In genomic region chr9:15813002-15813911, GRCm38 (mm10) we compare ENCODE assay signal across 8 mouse cellular contexts.
DNase-seq lines count a peak whose midpoint lies in the region; ATAC-seq lines count a peak whose summit lies in the region.
"Had no signal": no experiment of that assay in that cellular context is flagged by ENCODE, and none has a peak within 500 bp of the region (broad histone marks: within the 10 kb centered on the region; RNA-seq: fewer than 3 reads in every experiment).

No protein-coding gene starts in this region.

- no peak overlapping the region for H3K9ac ChIP-seq in midbrain, embryonic 14.5 days (replicated peaks; ENCODE audit: low read length)
- H3K9ac ChIP-seq in intestine, embryonic 15.5 days: no peak overlapping the region

- H3K4me1 ChIP-seq in midbrain, embryonic 14.5 days (ENCODE audit: control insufficient read depth, insufficient read depth, low read length): no peaks in the 10 kb centered on the region
- no peaks in the 10 kb centered on the region for H3K4me1 ChIP-seq in midbrain, embryonic 10.5 days
- no peaks in the 10 kb centered on the region for H3K4me1 ChIP-seq in intestine, embryonic 15.5 days (replicated peaks)

- H3K27me3 ChIP-seq in midbrain, embryonic 14.5 days (ENCODE audit: control insufficient read depth, insufficient read depth, low read length): no peaks in the 10 kb centered on the region
- no peaks in the 10 kb centered on the region for H3K27me3 ChIP-seq in midbrain, embryonic 10.5 days (ENCODE audit: low read depth, poor library complexity, severe bottlenecking)
- no peaks in the 10 kb centered on the region for H3K27me3 ChIP-seq in intestine, embryonic 15.5 days (replicated peaks)
- H3K27me3 ChIP-seq: Patski had no signal

- ATAC-seq in midbrain, embryonic 14.5 days (ENCODE audit: low FRiP score, low TSS enrichment): no peak
- no peak for ATAC-seq in intestine, embryonic 15.5 days
- ATAC-seq: Patski had no signal

- no peak overlapping the region; the same call in 1 of the 2 replicates for H3K27ac ChIP-seq in midbrain, embryonic 14.5 days (replicated peaks; ENCODE audit: low read depth, low read length)
- no peak overlapping the region for H3K27ac ChIP-seq in midbrain, embryonic 10.5 days (replicated peaks)
- no peak overlapping the region for H3K27ac ChIP-seq in intestine, embryonic 15.5 days

- intact Hi-C loops in left cerebral cortex, postnatal 10 days (cut with DNase I): no loop called here

- H3K36me3 ChIP-seq in midbrain, embryonic 14.5 days (ENCODE audit: control insufficient read depth, insufficient read depth, low read length): no peaks in the 10 kb centered on the region
- no peaks in the 10 kb centered on the region for H3K36me3 ChIP-seq in midbrain, embryonic 10.5 days
- H3K36me3 ChIP-seq in intestine, embryonic 15.5 days: no peaks in the 10 kb centered on the region

- peak; percentile 34 for DNase-seq in midbrain, embryonic 14.5 days
- DNase-seq in midbrain, embryonic 10.5 days (ENCODE audit: low spot score): no peak
- DNase-seq in heart, adult 9 months (ENCODE audit: low spot score in 2 of 2): peak; percentile 57 to 67
- DNase-seq in left cerebral cortex, postnatal 10 days (ENCODE audit: extremely low spot score in 1 of 2, low spot score in 2 of 2): peak; percentile 23 to 41
- peak; percentile 14 for DNase-seq in right cerebral cortex, postnatal 4 days
- no peak for DNase-seq in lung, postnatal 10 days

- H3K4me2 ChIP-seq in midbrain, embryonic 14.5 days (ENCODE audit: low read length): no peak overlapping the region
- H3K4me2 ChIP-seq in intestine, embryonic 15.5 days (replicated peaks): no peak overlapping the region

- H3K4me3 ChIP-seq in midbrain, embryonic 14.5 days (replicated peaks; ENCODE audit: low read depth, low read length): no peak overlapping the region
- no peak overlapping the region for H3K4me3 ChIP-seq in midbrain, embryonic 10.5 days
- no peak overlapping the region for H3K4me3 ChIP-seq in intestine, embryonic 15.5 days (replicated peaks)

- no peaks in the 10 kb centered on the region for H3K9me3 ChIP-seq in midbrain, embryonic 14.5 days (ENCODE audit: control insufficient read depth, low read length)
- no peaks in the 10 kb centered on the region for H3K9me3 ChIP-seq in midbrain, embryonic 10.5 days (replicated peaks)
- no peaks in the 10 kb centered on the region for H3K9me3 ChIP-seq in intestine, embryonic 15.5 days

- WGBS in midbrain, embryonic 14.5 days: 84% methylated on average over 6 of the region's 6 CpGs
- 87% methylated on average over 6 of the region's 6 CpGs for WGBS in midbrain, embryonic 10.5 days
- 76% methylated on average over 6 of the region's 6 CpGs for WGBS in intestine, embryonic 15.5 days

Comparison
In these comparisons a context has a peak if more than half of its experiments do, and no peak if none do; other contexts are left out.
1. DNase-seq: peak in midbrain, embryonic 14.5 days (single experiment), heart, adult 9 months (2 of 2), left cerebral cortex, postnatal 10 days (2 of 2) and right cerebral cortex, postnatal 4 days (single experiment); none in midbrain, embryonic 10.5 days (single experiment) and lung, postnatal 10 days (single experiment).